Mouse (Mus musculus) hindbrain, embryonic 16.5 days (tissue): ENCODE measurements around the gene Gas7. TPM values are rescaled to one million over a fixed set of nuclear protein-coding genes. Genes with fewer than 3 reads are reported as not detected.
A peak's percentile ranks its signal among the peaks of the same experiment; 100 is the strongest.

Experiments
- ATAC-seq: fragments of 200-750 bp; cut with Nextera tagmentation; 2 replicates; pipeline ENCODE4 v1.8.0; 2017; ENCODE audit warnings: moderate TSS enrichment, moderate library complexity
- H3K27ac ChIP-seq: fragments of 300-500 bp; sonication (generic); 2 replicates; pipeline ENCODE4 v1.5.1; 2014; ENCODE audit warnings: low read depth, mild to moderate bottlenecking, control low read depth, low read length, moderate library complexity
- H3K27me3 ChIP-seq: fragments of 300-500 bp; sonication (generic); replicated peaks from 2 replicates; pipeline ENCODE4 v1.6.1; 2014; ENCODE audit warnings: low read length; ENCODE audit not compliant: control insufficient read depth, insufficient read depth
- H3K36me3 ChIP-seq: fragments of 300-500 bp; sonication (generic); 2 replicates; pipeline ENCODE4 v1.6.1; 2014; ENCODE audit warnings: mild to moderate bottlenecking, low read length, moderate library complexity, mixed read lengths; ENCODE audit not compliant: control insufficient read depth, insufficient read depth
- H3K4me1 ChIP-seq: fragments of 300-500 bp; sonication (generic); 2 replicates; pipeline ENCODE4 v1.6.1; 2014; ENCODE audit warnings: low read depth, low read length; ENCODE audit not compliant: control insufficient read depth, insufficient read depth
- H3K4me2 ChIP-seq: fragments of 300-500 bp; sonication (generic); 2 replicates; pipeline ENCODE4 v1.6.1; 2014; ENCODE audit warnings: mild to moderate bottlenecking, low read length, control low read depth, moderate library complexity
- H3K4me3 ChIP-seq: fragments of 300-500 bp; sonication (generic); 2 replicates; pipeline ENCODE4 v1.5.1; 2014; ENCODE audit warnings: mild to moderate bottlenecking, low read length, control low read depth, moderate library complexity
- H3K9ac ChIP-seq: fragments of 300-500 bp; sonication (generic); 2 replicates; pipeline ENCODE4 v1.6.1; 2014; ENCODE audit warnings: low read depth, mild to moderate bottlenecking, control low read depth, low read length, moderate library complexity
- H3K9me3 ChIP-seq: fragments of 300-500 bp; sonication (generic); 2 replicates; pipeline ENCODE4 v1.6.1; 2014; ENCODE audit warnings: mild to moderate bottlenecking, low read length, moderate library complexity; ENCODE audit not compliant: control insufficient read depth
- WGBS: fragments of 180-500 bp; shearing (Covaris S2); extraction: QIAGEN DNeasy Blood & Tissue Kit; methylation state at CpG from one replicate; pipeline ENCODE4 v1.1.7; 2014; 5-methylcytosine and 5-hydroxymethylcytosine counted together
- polyA plus RNA-seq: library from polyadenylated mRNA; unstranded; fragments of >200 nt; fragmentation: Nextera tagmentation; extraction: Ambion mirVana; gene quantifications from 2 replicates; pipeline ENCODE4 v1.2.1, GENCODE M21; 2015

Gene Gas7
- polyA plus RNA-seq, 1 experiment from 2014 or later = 34.8 TPM

DNA sequence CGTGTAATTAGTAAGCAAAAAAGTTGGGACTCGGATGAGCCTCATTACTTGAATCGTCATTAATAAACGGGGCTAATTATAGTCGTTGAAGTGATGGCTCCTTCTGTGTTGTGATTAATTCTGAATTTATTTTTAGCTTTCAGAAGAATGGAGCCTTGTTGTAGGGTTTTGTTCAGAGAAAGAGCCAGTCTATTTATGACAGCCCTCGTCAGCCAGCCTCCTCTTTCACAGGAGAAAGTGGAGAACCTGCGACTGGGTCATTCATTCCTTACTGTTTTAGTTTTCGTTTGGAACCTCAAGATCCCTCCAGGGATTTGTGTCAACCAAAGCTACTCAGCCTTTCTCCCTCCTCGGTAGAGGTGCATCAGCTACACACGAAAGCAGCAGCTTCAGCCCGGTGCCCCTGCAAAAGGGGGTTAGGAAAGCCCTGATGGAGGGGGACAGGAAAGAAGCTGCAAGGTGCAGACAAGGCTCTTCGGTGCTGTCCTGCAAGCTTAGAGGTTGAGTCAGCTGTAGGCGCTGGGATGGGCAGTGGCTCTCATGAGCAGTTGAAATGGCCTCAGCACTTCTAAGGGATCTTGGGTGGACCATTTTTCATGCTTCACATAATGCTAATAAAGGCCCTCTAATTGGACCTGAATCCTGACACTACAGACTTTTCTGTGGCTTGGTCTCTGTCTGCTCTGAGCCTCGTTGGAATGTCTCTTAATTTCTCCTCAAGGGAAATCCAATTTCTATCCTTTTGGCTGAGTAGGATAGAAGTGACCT lies 10.0 kb upstream of the Gas7 start:
- Histone ChIP-seq H3K27me3 (no peaks in the 10 kb centered on the region), H3K4me3 (no peak overlapping the region), H3K9ac (no peak overlapping the region), H3K4me2 (no peak overlapping the region), H3K36me3 (no peaks in the 10 kb centered on the region), H3K9me3 (no peaks in the 10 kb centered on the region), H3K27ac (no peak overlapping the region), H3K4me1 (no peaks in the 10 kb centered on the region)
- ATAC-seq = no peak
- WGBS = 51% methylated on average over 14 of the region's 14 CpGs

DNA sequence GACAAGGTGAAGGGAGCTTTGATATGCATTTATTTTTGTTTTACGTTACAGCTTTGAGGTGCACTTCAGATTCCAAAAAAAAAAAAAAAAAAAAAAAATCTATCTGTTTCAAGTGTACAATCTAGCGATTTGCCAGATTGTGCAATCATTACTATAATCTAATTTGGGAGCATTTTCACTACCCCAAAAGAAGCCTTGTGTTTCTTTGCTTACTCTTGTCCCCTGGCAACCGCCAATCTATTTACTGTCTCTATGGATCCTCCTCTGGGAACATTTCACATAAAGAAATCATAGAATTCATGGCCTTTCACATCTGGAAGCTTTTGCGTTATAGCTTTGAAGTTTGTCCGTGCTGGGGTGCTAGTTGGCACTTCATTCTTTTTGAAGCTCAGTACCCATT lies 3.7 kb upstream of the Gas7 start:
- Histone ChIP-seq H3K36me3 (no peaks in the 10 kb centered on the region), H3K27me3 (no peaks in the 10 kb centered on the region), H3K9ac (no peak overlapping the region), H3K4me2 (no peak overlapping the region), H3K27ac (no peak overlapping the region), H3K4me1 (peaks cover 9% of the 10 kb centered on the region), H3K9me3 (no peaks in the 10 kb centered on the region), H3K4me3 (no peak overlapping the region)
- whole genome bisulfite sequencing = 79% methylated on average over 5 of the region's 5 CpGs
- no peak for ATAC-seq

DNA sequence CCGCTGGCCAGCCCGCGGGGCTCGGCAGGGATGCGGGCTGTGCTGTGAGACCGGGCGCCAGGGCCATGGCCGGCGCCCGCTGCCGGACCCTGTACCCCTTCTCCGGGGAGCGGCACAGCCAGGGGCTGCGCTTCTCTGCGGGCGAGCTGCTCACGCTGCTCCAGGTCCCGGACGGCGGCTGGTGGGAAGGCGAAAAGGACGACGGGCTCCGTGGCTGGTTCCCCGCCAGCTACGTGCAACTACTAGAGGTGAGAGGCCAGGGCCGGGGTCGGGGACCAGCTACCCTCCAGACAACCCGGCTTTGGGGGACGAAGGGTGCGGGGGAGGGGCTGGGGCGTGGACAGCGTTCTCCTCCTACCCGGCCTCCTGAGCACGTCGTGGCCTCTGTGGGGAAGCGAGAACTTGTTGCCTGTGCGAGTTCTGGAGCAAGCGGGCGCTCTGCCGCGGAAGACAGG lies 317 bp downstream of the Gas7 start:
- WGBS = 0% methylated on average over 38 of the region's 42 CpGs
- peak overlapping the region; percentile 70; the same call in 1 of the 2 replicates for H3K27ac ChIP-seq

DNA sequence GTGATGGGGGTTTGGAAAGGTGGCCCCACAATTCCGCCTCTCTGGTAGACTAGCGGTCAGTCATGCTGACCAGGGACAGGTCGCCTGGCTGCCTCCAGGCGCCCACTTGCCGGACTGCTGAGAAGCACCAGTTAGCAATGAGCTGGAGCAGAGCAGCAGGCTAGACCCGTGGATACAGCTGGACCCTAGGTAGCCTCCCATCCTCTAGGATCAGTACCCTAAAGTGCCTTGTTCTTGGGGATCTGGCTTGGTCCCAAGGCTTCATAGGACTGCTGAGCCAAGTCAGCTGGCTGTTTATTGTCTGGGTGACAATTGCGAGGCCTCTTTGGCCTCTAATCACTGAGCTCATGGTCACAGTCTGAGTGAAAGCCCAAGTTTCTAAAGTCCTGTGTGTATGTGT lies 792 bp downstream of the Gas7 start:
- no peaks in the 10 kb centered on the region for H3K9me3 ChIP-seq
- 18% methylated on average over 7 of the region's 7 CpGs for WGBS
- H3K27ac ChIP-seq = no peak overlapping the region
- peak overlapping the region; percentile 75 for H3K4me3 ChIP-seq
- peak overlapping the region; percentile 96 for H3K4me2 ChIP-seq
- H3K9ac ChIP-seq = peak overlapping the region; percentile 87
- no peak for ATAC-seq
- H3K36me3 ChIP-seq = no peaks in the 10 kb centered on the region
- H3K4me1 ChIP-seq = peaks cover 9% of the 10 kb centered on the region
- no peaks in the 10 kb centered on the region for H3K27me3 ChIP-seq

More for the DNA sequence above, 317 bp downstream of the Gas7 start:
- Histone ChIP-seq H3K4me3 (peak overlapping the region; percentile 75), H3K4me1 (peaks cover 9% of the 10 kb centered on the region), H3K9ac (peak overlapping the region; percentile 87), H3K4me2 (peak overlapping the region; percentile 96), H3K9me3 (no peaks in the 10 kb centered on the region), H3K36me3 (no peaks in the 10 kb centered on the region), H3K27me3 (no peaks in the 10 kb centered on the region)
- ATAC-seq = peak; percentile 52

DNA sequence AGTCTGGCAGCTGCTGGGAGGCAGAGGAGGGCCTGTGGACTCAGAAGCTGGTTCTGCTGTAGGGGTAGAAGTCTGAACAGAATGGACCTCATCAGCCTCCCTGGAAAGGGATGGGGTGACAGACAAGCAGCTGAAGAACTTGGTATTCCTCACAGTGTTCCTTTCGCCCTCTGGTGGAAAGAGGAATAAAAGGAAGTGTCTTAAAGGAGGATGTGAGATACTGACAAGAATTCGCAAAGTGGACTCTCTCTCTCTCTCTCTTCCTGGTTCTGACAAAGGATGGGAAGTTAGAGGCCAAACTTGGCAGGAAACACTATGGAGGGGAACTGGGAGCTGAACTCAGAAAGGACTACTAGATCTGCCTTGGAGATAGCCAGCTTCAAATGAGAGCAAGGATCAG lies 2.9 kb downstream of the Gas7 start:
- Histone ChIP-seq H3K27me3 (no peaks in the 10 kb centered on the region), H3K27ac (no peak overlapping the region), H3K36me3 (no peaks in the 10 kb centered on the region), H3K9ac (no peak overlapping the region), H3K4me3 (no peak overlapping the region), H3K9me3 (no peaks in the 10 kb centered on the region), H3K4me1 (peaks cover 9% of the 10 kb centered on the region), H3K4me2 (no peak overlapping the region)
- WGBS = 32% methylated on average over 2 of the region's 2 CpGs
- ATAC-seq = no peak

DNA sequence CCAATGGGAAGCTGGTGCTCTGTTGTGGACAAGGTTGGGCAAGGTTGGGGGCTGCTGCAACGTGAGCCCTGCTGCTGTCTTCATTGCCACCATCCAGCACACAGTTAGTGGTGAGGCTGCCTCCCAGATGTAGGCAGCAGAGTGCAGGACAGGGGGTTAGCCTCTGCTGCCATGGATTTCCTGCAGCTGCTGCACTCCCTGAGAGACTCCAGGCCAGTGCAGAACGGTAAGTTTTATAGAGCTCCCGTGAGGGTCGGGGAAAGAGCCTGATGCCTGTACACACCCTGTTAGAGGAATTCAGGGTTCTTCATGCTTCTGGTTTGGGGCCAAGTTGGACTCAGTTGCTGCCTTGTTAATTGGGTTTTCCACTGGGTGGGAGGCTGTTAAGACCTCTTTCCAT lies 11.9 kb downstream of the Gas7 start:
- no peak overlapping the region for H3K4me2 ChIP-seq
- no peak for ATAC-seq
- H3K27me3 ChIP-seq = no peaks in the 10 kb centered on the region
- H3K9me3 ChIP-seq = no peaks in the 10 kb centered on the region
- no peak overlapping the region for H3K4me3 ChIP-seq
- no peaks in the 10 kb centered on the region for H3K4me1 ChIP-seq
- 57% methylated on average over 4 of the region's 4 CpGs for WGBS
- H3K36me3 ChIP-seq = no peaks in the 10 kb centered on the region
- no peak overlapping the region for H3K9ac ChIP-seq
- H3K27ac ChIP-seq = no peak overlapping the region

DNA sequence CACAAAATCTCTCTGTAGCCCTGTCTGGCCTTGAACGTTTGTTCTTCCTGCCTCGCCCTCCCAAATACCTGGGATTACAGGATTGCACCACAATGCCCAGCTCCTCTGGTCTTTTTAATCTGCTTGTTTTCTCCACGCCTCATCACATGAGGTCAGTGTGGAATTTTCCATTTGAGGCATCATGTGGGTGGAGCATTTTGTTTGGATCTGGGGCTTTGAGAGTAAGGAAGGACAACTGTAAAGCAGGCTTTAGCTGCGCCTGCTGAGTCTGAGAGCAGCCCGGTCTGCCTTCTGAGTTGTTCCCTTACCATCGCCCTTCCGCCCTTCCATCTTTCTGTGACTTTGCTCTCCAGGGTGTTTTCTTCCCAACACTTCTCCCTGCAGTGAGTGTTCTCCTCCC lies 13.6 kb downstream of the Gas7 start:
- 70% methylated on average over 7 of the region's 7 CpGs for WGBS
- no peak for ATAC-seq
- Histone ChIP-seq H3K4me3 (no peak overlapping the region), H3K9ac (no peak overlapping the region), H3K9me3 (no peaks in the 10 kb centered on the region), H3K36me3 (no peaks in the 10 kb centered on the region), H3K27me3 (no peaks in the 10 kb centered on the region), H3K27ac (no peak overlapping the region), H3K4me1 (no peaks in the 10 kb centered on the region), H3K4me2 (no peak overlapping the region)

DNA sequence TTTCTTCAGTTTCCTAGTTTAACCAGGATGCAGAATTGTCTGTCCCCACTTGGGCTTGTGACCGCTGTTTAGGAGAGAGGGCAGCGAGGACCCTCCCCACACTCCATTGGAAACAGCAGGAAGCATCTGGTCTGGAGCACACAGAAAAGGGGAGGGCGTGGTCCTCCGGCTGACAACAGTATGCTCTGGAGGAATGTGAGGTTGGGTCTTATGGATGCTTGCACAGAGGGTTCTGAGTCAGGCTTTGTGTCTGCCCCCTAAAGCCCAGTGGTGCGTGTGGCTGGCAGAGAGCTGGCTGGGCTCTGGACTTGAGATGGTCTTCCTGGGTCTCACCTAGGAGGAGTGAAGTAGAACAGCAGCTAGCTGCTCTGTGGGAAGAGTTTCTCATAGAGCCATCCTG lies 19.4 kb downstream of the Gas7 start:
- Histone ChIP-seq H3K9me3 (no peaks in the 10 kb centered on the region), H3K27me3 (no peaks in the 10 kb centered on the region), H3K4me2 (no peak overlapping the region), H3K4me3 (no peak overlapping the region), H3K9ac (no peak overlapping the region), H3K36me3 (no peaks in the 10 kb centered on the region), H3K27ac (no peak overlapping the region), H3K4me1 (no peaks in the 10 kb centered on the region)
- WGBS = 60% methylated on average over 5 of the region's 5 CpGs
- no peak for ATAC-seq

DNA sequence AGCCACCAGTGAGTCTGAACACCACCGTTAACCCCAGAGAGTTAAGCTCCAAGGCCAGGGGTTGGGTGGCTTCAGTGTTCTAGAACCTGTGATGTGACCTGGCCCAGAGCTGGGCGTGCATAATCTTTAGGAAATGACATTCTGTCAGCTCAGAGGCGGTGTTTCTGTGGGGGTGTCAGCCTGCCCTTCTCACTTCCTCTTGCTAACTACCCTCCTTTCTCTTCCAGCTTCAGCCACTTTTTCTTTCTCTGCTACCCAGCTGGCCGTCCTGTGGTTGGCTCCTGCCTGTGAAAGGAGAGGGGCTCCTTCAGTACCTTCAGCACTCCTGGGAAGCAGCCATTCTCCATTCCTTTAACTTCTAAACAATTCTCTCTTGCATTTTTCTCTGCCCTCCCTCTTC lies 24.3 kb downstream of the Gas7 start:
- Histone ChIP-seq H3K27me3 (no peaks in the 10 kb centered on the region), H3K9me3 (no peaks in the 10 kb centered on the region), H3K4me1 (no peaks in the 10 kb centered on the region), H3K27ac (no peak overlapping the region), H3K36me3 (no peaks in the 10 kb centered on the region), H3K4me3 (no peak overlapping the region), H3K4me2 (no peak overlapping the region), H3K9ac (no peak overlapping the region)
- no peak for ATAC-seq
- WGBS = 73% methylated on average over 4 of the region's 4 CpGs
